Mouse (Mus musculus) heart, embryonic 12.5 days (tissue): ENCODE results near the gene Gbp8. TPM values are rescaled to one million over a fixed set of nuclear protein-coding genes. Genes with fewer than 3 reads are reported as not detected.

Experiments
- polyA plus RNA-seq: library from polyadenylated mRNA; unstranded; fragments of >200 nt; fragmentation: Nextera tagmentation; extraction: Ambion mirVana; gene quantifications from 2 replicates; pipeline ENCODE4 v1.2.1, GENCODE M21; 2016

Gbp8 gene
- polyA plus RNA-seq, 1 experiment from 2014 or later = 1.8 TPM

Other genes starting within 250 kb of the Gbp8 start
- 0.27 and 0.42 TPM in 2 replicates for gene Abcg3, start 156.8 kb downstream of the Gbp8 start, polyA plus RNA-seq
- 4.4 and 4.6 TPM in 2 replicates for gene Gbp9, start within 50 bp of the Gbp8 start, polyA plus RNA-seq
- 6.1 and 9.6 TPM in 2 replicates for gene Gbp4, start within 50 bp of the Gbp8 start, polyA plus RNA-seq
- not detected in 2 replicates for gene Gbp10, start 100.0 kb upstream of the Gbp8 start, polyA plus RNA-seq
- not detected in 2 replicates for gene Gm43302, start 154.2 kb upstream of the Gbp8 start, polyA plus RNA-seq
- 2.0 and 2.8 TPM in 2 replicates for gene Gbp6, start 154.2 kb upstream of the Gbp8 start, polyA plus RNA-seq